Mouse (Mus musculus) kidney, postnatal 14 days (tissue): ENCODE data around the gene Tmprss4.

Source experiments
- DNase-seq: peaks from one replicate; pipeline ENCODE4 v3.0.0; 2022; ENCODE audit warnings: mixed read lengths

Tmprss4 gene

DNA sequence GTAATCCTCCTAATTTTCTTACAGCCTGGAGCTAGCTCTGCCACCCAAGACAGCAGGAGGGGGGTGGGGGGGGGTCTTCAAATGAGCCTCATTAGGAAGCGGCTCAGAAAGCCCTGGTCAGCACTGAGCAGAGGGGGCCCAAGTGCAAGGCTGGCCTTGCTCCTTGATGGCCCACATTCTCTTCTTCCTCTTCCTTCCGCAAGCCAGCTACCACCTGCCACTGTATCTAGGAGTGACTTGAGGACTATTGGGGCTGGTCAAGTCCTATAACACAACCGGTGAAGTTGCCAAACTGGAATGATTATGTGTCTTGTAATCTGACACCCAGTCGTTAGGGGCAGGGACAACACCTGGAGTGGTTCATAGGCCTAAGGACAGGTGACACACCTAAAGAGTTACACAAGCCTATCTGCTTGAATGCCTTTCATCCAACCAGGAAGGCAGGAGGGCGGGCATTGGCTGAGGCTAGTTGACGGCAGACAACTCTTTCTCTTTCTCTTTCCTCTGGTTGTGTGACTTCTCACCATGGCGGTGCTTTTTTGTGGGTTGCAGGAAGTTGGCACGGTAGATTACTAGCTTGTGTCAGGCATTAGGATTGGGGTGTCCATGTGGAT, at the start of gene Tmprss4:
Gene Tmprss4, minus strand, starts transcription at position 296 of the 614 bp plus-strand sequence.
- DNase-seq = no peak

DNA sequence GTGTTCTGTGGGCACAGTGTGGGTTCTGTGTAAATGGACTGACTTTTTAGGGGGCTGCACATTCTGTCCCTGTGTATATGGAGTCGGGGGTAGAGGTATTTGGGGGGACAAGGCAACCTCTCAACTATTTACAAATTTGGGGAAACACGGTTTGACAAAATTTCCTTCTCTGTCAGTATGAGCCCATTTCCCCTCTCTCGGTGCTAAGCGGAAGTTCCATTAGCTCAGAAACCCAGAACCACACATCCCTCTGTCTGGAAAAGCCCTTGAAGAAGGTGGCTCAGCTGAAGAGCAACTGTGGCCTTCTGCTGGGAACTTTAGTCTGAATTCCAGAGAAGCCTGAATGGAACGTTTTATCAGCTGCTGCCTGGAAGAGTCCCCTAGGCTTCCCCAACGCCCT, 48.5 kb upstream of the Tmprss4 start:
- no peak for DNase-seq

DNA sequence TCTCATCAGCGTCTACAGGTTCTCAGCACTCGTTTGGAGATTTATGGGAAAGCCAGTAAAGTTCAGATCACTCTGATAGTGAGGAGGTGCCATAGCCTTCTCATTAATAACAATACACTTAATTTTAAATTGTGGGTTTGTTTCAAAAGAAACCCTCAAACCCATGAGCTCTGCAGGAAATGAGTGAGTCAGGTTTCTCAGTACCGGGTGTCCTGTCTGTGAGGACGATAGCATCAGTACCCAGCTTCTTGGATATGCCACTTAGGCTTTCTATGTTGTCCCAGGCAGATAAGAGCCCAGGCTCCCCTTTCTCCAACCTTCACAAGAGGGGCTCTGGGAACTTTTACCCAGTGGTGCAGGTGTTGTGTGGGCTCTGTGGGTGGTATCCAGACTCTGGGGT, 48.1 kb upstream of the Tmprss4 start:
- no peak for DNase-seq

DNA sequence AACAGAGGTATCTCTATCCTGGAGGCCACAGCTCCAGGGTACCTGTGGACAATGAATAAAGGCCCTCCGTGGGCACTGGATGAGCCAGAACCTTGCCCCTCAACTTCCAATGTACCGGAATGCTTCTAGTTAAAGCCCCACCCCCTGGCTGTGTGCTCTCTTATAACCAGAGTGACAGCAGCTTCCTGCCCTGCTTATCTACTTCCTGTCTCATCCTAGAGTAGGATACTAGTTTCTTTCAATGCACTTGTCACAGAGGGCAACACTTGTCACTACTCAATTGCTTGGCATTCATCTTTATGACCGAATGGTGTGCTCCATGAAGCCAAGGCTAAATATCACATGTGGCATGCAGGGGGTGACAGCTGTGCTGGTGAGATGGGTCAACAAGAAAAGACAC, 47.4 kb upstream of the Tmprss4 start:
- no peak for DNase-seq

DNA sequence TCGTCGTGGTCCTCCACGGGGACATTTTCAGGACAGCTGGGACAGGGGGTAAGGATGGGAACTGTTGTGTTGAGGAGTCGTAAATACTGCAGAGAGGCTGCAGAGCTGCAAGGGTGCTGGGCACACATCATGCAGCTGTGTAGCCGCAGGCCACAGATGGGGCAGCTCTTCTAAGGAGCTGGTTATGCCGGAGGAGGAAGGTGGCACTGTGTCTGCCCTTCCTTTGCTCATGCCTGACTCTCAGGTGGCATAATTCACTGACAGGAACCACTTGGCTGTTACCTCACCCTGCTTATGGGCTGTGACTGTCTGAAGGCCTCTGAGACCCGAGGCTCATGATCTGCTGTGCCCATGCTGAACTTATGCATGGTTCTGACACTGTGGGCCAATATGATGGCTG, 46.4 kb upstream of the Tmprss4 start:
- DNase-seq = no peak

DNA sequence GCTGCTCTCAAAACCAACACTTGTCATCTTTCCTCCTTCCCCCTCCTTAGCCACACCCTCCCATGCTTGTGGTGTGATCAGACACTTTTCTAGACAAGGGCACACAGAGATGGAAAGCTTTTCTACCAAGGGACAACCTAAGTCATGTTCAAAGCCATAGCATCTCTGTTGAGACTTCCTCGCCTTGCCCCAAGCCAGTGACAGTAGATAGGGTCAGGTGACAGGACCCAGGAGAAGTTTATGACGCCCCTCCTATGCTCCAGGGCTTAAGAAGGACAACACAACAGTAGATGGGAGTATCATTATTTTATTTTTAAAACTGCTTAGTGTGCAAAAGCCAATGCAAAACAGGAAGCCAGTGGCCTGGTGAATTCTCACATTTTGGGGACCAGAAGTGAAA, 43.6 kb upstream of the Tmprss4 start:
- DNase-seq = no peak

DNA sequence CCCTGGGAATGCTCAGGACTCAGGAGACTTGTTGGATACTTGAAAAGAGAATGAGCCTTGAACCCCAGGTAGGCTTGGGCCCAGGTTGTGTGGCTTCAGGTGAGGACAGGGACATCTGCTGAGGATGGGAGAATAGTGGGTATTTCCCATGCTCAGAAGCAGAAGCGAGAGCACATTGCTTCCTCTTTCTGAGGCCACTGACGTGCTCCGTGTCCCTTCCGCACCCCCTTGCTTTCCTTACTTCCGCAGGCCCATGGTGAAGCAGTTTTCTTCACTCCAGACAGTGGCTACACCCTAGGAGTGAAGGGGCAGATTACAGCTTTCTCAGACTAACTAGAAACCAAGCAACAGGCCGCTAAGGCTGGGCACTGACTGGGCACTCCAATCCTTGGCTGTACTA, 42.2 kb upstream of the Tmprss4 start:
- DNase-seq = no peak

DNA sequence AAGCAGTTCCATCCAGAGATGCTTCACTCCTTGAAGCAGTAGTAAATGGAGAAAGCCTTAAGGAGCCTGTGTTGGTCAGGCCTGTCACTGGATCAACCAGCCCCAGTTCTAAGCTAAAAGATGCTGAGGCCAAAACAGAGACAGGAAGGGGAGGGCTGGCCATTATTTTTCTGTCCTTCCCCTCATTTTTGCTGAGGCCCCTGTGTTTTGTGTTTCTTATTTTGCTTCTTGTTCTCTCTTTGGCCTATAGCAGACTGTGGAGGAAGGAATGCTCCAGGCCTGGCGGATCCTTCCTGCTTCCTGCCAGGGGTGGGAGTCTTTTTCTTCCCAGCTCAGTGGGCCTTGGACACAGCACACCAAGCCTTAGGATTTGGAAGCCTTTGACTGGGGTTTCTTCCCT, 41.5 kb upstream of the Tmprss4 start:
- no peak for DNase-seq

DNA sequence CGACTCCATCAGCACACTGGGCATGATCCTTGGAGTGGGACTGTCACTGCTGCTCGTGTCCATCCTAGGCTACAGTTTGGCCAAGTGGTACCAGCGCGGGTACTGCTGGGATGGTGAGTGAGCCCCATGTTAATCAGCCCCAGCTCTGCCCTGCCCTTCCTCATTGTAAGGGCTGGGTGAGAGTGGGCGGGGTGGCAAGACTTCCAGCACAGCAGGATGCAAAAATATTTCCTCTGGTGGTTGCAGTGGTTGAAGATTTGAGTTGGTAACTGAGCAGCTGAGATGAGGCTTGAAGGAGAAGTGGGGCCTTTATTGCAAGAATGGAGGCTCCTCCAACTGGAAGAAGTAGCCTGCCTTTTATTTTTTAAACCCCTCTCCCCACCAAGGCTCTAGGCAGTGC, 37.5 kb upstream of the Tmprss4 start:
- DNase-seq = no peak

DNA sequence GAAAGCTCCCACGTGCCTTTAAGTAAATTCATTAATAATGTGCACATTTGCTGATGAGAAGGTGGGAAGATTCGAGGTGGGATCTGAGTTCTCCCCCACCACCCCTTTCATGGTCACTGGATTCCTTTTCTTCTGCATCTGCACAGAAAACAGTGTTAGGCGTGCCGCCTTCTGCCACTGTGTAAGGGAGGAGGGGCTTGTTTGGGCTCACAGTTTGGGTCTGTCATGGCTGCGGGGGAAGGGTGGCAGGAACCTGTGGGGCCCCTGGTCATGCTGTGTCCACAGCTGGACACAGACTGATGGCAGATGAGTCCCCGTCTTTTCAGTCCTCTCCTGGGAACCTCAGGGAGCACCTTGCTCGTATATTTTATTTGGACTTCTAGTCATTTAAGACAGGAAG, 32.9 kb upstream of the Tmprss4 start:
- DNase-seq = no peak

DNA sequence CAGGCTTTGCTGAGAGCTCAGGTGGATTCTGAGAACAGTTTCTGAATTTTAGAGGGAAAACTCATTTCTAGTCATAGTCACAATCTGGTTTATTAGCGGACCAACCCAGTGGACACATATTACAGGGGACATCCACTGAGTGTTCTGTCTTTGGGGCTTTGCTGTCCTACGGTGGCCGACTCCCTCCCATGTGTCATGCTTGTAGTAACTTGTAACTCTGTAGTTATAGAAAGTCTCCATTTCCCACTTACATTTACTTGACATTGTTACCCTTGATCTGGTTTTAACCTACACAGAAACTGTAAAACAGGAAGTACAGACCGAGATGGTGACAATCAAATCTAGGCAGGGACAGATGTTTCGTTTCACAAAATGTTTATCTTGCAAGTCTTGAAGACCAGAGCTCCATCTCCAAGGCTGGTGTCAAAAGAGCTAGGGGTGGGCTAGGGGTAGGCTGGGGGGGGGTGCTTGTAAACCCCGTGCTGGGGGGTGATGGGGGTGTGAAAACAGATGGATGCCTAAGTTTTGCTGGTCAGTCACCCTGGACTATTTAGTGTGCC, 31.9 kb upstream of the Tmprss4 start:
- no peak for DNase-seq

DNA sequence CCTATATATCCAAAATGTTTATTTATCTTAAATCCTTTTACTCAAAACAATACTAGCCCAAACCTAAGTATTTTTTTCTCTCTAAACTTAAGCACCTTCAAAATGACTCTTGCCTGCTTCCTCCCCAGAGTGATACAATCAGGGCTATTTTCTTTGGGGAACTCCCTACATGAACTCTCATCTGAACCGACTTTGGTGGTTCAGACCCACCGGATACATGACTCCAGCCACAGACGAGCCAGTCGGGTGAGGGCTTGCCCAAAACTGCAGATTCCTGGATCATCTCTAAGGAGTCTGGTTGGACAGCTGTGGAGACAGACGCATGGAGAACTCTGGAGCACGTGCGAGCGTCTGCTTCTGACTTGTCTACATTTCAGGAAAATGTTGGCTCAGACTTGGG, 25.5 kb upstream of the Tmprss4 start:
- DNase-seq = no peak

DNA sequence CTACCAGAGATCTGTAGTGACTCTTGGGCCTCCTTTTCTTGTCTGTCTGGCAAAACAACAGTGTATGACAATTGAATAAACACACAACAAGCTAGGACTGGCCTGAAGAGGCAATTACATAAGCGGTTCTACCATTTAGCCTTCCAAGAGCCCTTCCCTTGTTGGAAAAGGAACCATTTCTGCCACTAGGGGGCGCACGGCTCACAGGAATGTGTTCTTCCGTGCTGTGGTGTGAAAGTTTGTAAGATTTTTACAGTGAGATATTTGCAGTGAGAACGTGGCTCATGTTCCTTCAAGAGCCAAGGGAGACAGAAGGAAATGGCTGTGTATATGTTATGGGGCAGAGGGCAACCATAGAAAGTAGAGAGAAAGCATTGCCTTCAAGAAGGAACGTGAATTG, 17.7 kb upstream of the Tmprss4 start:
- peak; percentile 89 for DNase-seq

DNA sequence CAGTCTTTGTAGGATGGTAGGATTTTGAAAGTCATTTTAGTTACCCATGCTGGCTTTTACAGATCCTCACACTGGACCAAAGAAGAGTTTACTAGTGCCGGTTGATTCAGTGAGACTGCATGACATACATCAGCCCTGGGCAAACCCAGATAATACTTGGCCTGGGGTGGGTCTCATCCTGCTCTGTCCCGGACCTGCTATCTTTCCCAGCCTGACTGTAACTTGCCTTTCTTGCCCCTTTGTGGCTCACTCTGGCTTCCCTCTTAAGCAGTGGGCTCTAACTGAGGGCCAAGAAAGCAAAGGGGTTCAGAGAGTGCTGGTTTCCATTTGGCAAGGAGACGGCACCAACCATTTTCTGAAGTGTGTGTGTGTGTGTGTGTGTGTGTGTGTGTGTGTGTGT, 15.8 kb upstream of the Tmprss4 start:
- no peak for DNase-seq

DNA sequence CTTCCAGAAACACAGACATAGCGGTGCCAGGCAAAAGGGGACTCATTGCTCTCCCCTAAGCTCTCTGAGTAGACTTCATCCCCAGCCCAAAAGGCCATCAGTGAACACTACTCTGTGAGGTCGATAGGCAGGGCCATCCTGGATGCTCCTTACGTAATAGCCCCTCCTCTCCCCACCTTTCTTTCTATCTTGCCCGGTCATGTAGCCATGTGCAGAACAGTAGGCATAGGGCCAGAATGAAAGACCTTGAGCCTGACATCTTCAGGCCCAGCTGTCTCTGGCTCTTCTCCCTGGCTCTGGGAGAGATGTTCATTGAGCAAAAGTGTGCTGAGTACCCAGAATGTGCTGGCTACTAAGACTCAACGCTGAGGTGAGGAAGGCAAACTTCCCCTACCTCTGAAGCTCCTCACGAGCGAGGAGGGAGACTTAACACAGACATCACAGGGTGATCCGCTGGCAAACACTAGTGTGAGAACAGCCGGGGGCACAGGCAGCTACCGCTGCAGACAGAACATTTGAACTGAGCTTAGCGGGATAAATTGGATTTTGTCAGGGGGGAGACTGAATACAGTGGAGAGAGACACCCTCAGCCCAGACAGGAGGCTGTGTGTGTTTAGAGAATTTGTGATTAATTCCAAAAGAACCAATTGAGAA, 11.8 kb upstream of the Tmprss4 start:
- DNase-seq = no peak

DNA sequence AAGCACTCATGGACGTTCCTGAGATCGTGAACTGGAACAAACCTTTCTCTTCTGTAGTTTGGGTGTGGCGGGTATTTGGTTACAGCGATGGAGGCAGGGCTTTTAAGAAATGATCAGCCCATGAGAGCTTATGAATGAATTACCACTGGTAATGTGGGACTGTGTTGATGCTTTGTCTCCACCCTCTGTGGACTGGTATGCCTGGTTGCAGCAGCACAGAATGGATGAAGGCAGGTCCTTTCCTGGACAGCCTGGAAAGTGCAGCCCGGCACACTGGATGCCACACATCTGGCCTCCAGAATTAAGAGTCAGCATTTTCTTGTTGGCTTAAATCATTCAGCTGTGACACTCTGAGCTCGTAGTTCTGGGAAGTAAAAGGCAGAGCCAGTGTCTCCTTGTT, 8.1 kb upstream of the Tmprss4 start:
- DNase-seq = no peak

DNA sequence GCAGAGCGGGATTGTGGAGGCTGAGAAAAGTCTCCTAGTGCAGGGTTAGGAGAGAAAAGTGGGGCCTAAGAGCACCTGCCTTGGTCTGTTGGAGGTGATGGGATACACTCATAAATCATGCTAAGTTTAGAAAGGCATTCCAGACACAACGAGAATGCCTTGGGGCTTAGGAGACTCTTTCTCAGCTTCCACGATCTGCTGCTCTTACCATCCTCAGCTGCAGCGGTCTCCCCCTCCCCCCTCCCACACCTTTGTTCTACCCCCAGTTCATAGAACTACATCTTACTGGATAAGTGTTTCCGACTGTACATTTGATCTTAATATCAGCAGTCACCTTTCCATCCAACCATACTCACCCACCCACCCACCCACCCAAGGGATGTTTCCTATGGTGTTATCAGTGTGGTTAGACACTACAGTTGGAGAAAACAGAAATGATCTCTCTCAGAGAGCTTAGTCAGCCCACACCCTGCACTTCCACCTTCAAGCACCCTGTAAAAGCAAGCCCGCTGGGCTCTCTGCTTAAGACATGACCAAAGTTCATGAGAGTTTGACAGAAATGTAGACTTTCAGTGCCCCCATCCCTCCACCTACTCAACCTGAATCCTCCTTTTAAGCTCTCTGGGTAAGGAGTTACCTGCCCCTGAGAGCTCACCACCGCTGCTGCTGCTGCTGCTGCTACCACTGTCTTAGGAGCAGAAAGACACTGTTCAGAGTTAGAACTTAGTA, 3.3 kb upstream of the Tmprss4 start:
- DNase-seq = no peak

DNA sequence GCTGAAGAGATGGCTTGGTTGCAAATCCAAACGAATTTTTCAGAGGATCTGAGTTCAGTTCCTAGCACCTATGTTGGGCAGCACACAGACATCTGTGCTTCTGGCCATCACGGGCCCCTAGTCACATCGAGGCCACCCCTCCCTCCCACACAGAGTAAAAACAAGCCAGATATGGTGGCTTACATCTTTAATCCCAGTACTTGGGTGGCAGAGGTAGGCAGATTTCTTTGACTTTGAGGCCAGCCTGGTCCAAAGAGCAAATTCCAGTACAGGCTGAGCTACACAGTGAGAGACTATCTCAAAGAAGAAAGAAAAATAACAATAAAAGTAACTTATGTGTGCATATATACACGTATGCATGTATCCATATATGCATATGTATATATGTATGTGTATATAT, 2.2 kb upstream of the Tmprss4 start:
- DNase-seq = no peak

DNA sequence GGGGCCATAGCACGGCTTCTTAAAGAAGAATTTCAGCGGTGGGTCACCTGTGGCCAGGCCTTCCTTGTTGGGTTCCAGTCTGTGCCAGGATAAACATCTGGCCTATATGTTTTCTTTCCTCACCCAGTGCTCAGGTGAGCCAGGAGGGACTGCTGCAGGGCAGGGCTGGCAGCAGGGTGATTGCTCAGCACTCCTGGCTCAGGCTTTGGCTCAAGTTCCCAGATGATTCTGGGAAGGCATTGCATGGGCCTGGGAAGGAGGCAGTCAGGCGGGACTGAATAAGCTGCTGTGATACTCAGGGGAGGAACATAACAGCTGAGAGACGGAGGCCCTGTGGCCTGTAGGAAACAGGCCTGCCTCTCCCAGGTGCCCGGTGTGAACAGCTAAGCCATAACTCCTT, 1.3 kb upstream of the Tmprss4 start:
- peak; percentile 68 for DNase-seq

DNA sequence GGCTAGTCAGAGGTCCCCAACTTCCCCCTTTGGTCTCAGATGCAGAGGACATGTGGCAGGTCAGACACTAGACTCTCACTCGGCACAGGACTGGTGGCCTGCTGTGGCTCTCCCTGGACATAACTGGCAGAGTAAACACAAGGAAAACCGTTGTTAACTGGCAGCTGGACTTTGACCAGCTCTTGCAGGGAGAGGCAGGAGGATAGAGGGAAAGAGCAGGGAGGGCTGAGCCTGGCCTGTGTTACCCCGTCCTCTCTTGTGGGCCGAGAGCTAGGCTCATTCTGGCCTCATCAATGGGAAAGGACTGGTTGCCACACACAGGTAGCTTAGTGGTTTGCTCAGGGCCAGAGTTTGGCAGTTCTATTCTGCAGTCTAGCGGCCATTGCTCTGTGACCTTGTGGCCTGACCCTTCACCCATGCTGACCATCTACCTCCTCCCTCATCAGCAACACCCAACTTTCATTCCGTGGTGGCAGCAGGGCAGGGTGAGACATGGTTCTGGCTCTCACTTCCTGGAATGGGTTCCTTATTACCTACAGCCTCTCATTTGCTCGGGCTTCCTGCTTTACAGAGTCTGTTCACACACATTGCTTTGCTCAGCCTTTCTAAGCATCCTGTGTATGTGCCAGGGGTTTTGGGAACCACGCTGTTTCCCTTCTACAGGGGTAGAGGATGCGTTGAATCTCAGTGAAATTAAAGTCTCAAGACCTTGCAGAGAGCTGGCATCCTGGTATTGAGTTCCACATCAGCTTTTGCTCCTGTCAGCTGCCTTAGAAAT, 1.7 kb downstream of the Tmprss4 start:
- DNase-seq = peak; percentile 60

DNA sequence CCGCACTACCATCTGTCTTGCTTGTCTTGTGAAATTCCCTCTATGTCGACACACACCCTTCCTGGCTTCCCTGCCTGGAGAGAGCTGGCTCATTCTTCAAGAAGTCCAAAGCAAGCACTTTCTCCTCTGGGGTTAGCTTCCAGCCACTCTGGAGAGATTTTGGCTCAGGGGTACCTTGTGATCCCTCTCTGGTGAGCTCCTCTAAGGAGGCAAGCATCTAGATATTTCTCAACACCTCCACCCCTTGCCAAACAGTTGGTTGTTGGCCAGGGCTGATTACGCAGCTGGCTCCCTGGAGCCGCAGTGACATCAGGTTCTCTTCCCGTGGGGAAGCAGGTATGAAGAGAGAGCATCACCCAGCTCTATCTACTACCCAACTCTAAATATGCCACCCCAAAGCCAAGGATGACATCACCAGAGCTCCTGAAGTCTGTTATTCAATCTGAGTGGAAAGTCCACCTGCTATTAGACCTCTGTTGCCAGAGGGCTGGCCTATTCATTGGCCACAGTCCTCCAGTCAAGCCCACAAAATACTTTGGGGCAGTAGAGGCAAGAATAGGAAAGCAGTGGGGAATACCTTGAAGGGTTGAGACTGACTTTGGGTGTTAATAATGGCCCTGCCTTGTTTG, 2.5 kb downstream of the Tmprss4 start:
- DNase-seq = no peak

DNA sequence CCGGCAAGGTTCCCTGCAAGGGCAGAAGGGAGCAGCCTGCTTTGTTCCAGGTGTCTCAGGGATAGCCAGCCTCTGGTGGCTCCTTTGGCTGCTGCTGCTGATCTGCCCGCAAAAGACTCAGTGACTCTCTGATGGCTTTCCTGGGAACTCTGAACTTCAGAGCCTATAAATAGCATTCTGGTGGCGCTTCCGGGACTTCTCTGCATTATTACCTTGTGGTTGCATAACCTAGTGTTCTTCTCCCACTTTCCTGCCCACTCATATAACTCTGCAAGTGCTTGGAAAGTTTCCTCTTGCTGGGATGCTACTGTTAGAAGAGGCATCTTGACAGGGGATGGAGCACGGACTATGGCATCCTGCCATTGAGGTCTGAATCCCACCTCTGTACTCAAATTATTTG, 6.3 kb downstream of the Tmprss4 start:
- no peak for DNase-seq
